Mouse (Mus musculus) lung, adult 2 months (tissue): ENCODE data around the gene Gh.
A peak's percentile ranks its signal among the peaks of the same experiment; 100 is the strongest.

Source experiments
- CTCF ChIP-seq: fragments of 200-500 bp; IDR thresholded peaks from 2 replicates; pipeline ENCODE4 v1.5.1; 2011; ENCODE audit warnings: mild to moderate bottlenecking, low read length, control low read depth; ENCODE audit not compliant: insufficient read depth
- POLR2A ChIP-seq: fragments of 200-500 bp; IDR thresholded peaks from 2 replicates; pipeline ENCODE4 v1.6.1; 2011; ENCODE audit warnings: low read depth, mild to moderate bottlenecking, control low read depth, low read length, borderline replicate concordance; ENCODE audit errors: extremely low read depth

GRCm38 (mm10) chr11:106268326-106269059 lies 33.2 kb downstream of the Gh start:
- TF ChIP-seq POLR2A (peak; percentile 40; the same call in 1 of the 2 replicates), CTCF (no peak)
